Mouse (Mus musculus): Measurements from ENCODE around the gene Itprip. TPM values are rescaled to one million over a fixed set of nuclear protein-coding genes. Genes with fewer than 3 reads are reported as not detected.
A peak's percentile ranks its signal among the peaks of the same experiment; 100 is the strongest.

Itprip gene
- polyA plus RNA-seq, 1 experiment from 2014 or later, result 15.6 TPM

DNA sequence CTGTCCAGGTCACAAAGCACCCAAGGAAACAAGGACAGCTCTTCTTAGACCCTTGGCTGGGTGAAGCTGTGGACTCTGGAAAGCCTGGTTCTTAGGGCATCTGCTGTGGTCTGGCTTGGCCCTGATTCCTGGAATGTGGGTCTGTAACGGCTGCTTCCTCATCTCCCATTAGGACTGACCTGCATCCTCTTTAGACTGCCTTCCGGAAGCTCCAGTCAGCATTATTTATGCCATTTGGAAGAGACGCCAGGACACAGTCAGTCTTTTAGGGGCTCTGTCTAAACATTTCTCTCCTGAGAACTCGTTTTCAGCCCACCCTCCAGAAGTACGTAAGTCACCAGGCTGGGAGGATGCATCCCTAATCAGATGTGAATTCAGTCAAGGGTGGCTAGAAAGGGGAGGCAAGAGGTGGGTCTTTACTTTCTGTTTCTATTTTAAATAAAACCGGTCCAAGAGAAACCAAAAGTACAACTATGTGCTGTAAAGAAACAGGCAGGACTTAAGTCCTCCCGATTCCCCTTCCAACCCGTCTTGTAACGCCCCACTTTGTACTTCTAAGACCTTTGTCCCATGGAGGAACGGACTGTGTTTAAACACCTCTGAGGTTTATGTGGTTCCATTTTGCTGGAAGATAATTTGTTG, 28.5 kb downstream of the Itprip start:
- H3K9me3 ChIP-seq, result no peaks in the 10 kb centered on the region
- H3K36me3 ChIP-seq, result peaks cover 22% of the 10 kb centered on the region
- WGBS, result 75% methylated on average over 10 of the region's 10 CpGs
- no peak overlapping the region for H3K4me3 ChIP-seq
- H3K4me1 ChIP-seq, result peaks cover 35% of the 10 kb centered on the region
- DNase-seq (ENCODE audit: low spot score), result no peak
- no peaks in the 10 kb centered on the region for H3K27me3 ChIP-seq (ENCODE audit: insufficient read depth, poor library complexity, severe bottlenecking)
- H3K27ac ChIP-seq, result peak overlapping the region; percentile 36; the same call in 1 of the 2 replicates

DNA sequence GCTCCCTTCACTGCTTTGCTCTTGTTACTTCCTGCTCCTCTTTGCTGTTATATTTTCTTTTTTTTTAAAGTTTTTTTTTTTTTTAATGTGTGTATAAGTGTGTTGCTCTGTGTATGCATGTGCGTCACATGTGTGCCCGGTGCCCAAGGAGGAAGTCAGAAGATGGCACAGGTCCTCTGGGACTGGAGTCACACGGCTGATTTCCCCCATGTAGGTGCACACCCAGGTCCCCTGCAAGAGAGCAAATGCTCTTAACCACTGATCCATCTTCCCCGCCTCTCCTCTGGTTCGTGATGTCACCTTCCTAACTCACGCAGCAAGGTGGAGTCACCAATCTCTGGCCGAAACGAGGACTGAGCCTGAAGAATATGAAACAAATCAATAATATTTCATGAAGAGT, 31.1 kb downstream of the Itprip start:
- no peaks in the 10 kb centered on the region for H3K36me3 ChIP-seq
- DNase-seq (ENCODE audit: low spot score), result no peak
- WGBS, result 88% methylated on average over 8 of the region's 8 CpGs
- no peak overlapping the region for H3K27ac ChIP-seq
- no peaks in the 10 kb centered on the region for H3K9me3 ChIP-seq
- no peaks in the 10 kb centered on the region for H3K27me3 ChIP-seq (ENCODE audit: insufficient read depth, poor library complexity, severe bottlenecking)
- H3K4me1 ChIP-seq, result peaks cover 52% of the 10 kb centered on the region
- H3K4me3 ChIP-seq, result no peak overlapping the region

DNA sequence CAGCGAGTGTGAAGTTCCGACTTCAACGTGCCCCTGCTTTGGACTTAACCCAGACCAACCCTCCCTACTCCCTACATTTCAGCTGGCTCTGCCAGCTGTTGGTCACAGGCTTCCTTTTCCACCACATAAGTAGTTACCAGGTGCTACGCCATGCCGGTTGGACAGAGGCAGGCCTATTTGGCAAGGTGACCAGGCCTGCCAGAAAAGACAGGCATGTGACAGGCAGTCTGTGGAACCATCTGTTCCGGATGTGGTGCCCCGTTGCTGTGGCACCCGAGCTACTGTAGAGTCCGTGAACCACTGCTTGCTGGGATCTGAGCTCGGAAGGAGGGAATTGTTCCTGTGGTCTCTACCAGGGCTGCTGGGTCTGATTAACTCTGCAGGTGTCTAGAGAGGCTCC, 31.7 kb downstream of the Itprip start:
- WGBS, result 93% methylated on average over 10 of the region's 10 CpGs
- H3K36me3 ChIP-seq, result no peaks in the 10 kb centered on the region
- H3K27ac ChIP-seq, result no peak overlapping the region
- no peak overlapping the region for H3K4me3 ChIP-seq
- H3K9me3 ChIP-seq, result no peaks in the 10 kb centered on the region
- DNase-seq (ENCODE audit: low spot score), result no peak
- peaks cover 52% of the 10 kb centered on the region for H3K4me1 ChIP-seq
- no peaks in the 10 kb centered on the region for H3K27me3 ChIP-seq (ENCODE audit: insufficient read depth, poor library complexity, severe bottlenecking)

DNA sequence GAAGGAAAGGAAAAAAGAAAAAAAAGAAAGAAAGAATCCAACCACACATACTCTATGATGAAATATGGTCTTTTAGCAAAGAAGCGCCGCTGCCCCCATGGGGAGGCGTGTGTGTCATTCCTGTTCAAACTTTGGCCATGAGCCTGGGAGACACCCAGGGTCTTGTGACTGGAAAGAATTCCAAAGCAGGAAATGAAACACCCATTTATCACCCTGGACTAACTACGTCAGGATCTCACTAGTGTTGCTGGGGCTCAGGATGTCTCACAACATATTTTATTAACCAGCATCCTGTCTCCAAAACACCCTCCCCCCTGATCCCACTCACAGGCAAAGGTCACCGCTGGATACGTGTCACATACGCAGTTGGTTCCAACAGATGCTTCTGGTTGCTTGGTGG, 32.5 kb downstream of the Itprip start:
- no peaks in the 10 kb centered on the region for H3K27me3 ChIP-seq (ENCODE audit: insufficient read depth, poor library complexity, severe bottlenecking)
- peaks cover 44% of the 10 kb centered on the region for H3K4me1 ChIP-seq

DNA sequence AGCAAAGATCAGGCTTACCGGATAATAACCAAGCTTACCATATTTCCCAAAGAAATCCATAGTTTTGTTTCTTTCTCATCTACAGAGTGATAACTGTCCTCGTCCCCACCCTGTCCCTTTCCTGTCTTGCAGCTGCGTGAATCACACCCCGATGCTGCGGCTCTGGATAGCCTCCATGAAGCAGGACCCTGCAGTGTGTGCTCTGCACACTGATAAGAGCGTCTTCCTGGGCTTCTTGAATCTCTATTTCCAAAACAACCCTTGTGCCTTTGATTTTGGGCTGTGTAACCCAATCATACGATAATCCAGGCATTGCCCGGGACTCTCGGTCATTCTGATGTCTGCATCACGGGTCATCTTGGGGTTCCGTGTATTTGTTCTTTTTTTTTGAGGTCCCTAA, 33.2 kb downstream of the Itprip start:
- no peak overlapping the region for H3K4me3 ChIP-seq
- no peak for DNase-seq (ENCODE audit: low spot score)
- H3K36me3 ChIP-seq, result no peaks in the 10 kb centered on the region
- H3K27me3 ChIP-seq (ENCODE audit: insufficient read depth, poor library complexity, severe bottlenecking), result peaks cover 3% of the 10 kb centered on the region; the same call in 1 of the 2 replicates
- no peak overlapping the region for H3K27ac ChIP-seq
- 60% methylated on average over 11 of the region's 11 CpGs for WGBS
- no peaks in the 10 kb centered on the region for H3K9me3 ChIP-seq
- peaks cover 43% of the 10 kb centered on the region for H3K4me1 ChIP-seq

More for the DNA sequence above, 32.5 kb downstream of the Itprip start:
- 68% methylated on average over 7 of the region's 7 CpGs for WGBS
- H3K36me3 ChIP-seq, result no peaks in the 10 kb centered on the region
- DNase-seq (ENCODE audit: low spot score), result no peak
- H3K27ac ChIP-seq, result 0 out of 2 replicates have a peak overlapping the region, but pooled peaks have one; percentile 16
- no peak overlapping the region for H3K4me3 ChIP-seq
- H3K9me3 ChIP-seq, result no peaks in the 10 kb centered on the region

DNA sequence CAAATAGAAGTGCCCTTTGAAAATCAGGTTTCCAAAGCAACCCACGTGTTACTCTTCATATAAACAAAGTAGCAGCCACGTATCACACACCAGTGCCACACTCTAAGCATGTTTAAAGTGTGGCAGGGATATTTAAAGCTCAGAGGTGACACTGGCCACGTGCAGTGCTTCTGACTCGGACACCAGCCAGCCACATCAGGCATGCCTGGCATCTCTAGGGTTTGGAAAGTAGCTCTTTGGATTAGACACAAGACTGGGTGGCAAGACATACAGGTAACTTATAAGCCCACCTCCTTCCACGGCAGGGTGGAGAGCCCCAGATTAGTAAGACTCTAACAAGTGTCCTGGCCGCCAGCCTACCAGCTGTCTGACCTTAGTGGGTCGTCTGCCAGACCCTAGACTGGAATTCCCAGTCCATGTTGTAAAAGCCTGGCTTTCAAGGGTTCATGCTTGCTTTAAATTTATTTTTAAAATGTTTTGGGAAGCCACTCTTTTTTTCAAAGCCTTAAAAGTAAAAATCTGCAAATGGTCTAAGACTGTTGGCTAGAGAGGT, 33.8 kb downstream of the Itprip start:
- no peaks in the 10 kb centered on the region for H3K9me3 ChIP-seq
- H3K27me3 ChIP-seq (ENCODE audit: insufficient read depth, poor library complexity, severe bottlenecking), result peaks cover 7% of the 10 kb centered on the region; the same call in 1 of the 2 replicates
- DNase-seq (ENCODE audit: low spot score), result no peak
- no peaks in the 10 kb centered on the region for H3K36me3 ChIP-seq
- WGBS, result 41% methylated on average over 7 of the region's 7 CpGs
- 0 out of 2 replicates have a peak overlapping the region, but pooled peaks have one; percentile 18 for H3K27ac ChIP-seq
- peaks cover 38% of the 10 kb centered on the region for H3K4me1 ChIP-seq
- no peak overlapping the region for H3K4me3 ChIP-seq

DNA sequence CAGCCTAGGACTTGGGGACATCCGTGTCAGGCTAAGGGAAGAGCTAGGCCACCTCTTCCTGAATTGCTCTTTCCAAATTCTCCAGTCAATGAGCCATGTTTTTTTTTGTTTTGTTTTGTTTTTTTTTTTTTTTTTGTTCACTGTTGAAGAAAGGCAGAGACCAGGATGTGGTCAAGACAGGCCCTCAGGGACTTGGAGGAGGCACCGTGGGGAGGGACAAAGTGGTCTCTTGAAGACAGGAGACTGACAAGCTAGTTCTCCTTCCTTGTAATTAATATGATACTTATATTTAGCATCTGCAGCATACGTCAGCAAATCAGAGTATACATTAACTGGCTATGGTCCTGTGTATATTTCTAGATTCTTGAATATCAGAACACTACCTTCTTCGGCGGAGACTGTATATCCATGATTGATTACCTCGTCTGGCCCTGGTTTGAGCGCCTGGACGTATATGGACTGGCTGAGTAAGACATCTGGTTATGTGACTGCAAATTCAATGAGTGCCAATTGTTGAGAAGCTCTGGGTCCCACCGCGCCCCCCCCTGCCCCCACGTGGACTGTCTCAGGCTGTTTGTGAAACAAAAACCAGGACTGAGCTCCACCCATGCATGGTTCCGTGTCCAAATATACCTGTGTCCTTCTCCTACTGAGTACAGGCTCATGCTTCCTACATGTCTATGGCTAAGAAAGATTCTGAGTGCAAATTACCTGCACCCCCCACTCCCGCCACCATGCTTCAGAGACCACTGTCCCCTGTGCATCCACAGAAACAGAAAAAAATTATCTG, 34.6 kb downstream of the Itprip start:
- H3K4me1 ChIP-seq, result peaks cover 36% of the 10 kb centered on the region
- H3K4me3 ChIP-seq, result no peak overlapping the region
- DNase-seq (ENCODE audit: low spot score), result no peak
- no peaks in the 10 kb centered on the region for H3K9me3 ChIP-seq
- H3K36me3 ChIP-seq, result no peaks in the 10 kb centered on the region
- H3K27ac ChIP-seq, result 0 out of 2 replicates have a peak overlapping the region, but pooled peaks have one; percentile 56
- 76% methylated on average over 13 of the region's 13 CpGs for WGBS
- H3K27me3 ChIP-seq (ENCODE audit: insufficient read depth, poor library complexity, severe bottlenecking), result peaks cover 7% of the 10 kb centered on the region; the same call in 1 of the 2 replicates

DNA sequence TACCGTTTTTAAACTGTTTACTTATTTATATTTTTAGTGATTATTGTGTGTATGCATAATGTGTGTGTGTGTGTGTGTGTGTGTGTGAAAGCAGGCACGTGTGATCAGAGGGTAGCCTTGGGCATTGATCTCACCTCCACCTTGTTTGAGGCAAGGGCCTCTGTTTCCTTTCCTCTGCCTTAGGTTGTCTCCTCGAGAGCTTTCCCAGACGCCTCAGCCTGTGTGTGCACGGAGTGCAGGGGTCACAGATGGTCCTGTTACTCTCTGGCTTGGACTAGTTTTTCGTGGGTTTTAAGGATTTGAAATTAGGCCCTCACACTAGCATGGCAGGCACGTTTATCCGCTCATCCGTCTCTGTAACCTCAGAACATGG, 36.2 kb downstream of the Itprip start:
- H3K4me3 ChIP-seq, result no peak overlapping the region
- no peaks in the 10 kb centered on the region for H3K36me3 ChIP-seq
- H3K9me3 ChIP-seq, result no peaks in the 10 kb centered on the region
- peaks cover 7% of the 10 kb centered on the region; the same call in 1 of the 2 replicates for H3K27me3 ChIP-seq (ENCODE audit: insufficient read depth, poor library complexity, severe bottlenecking)
- DNase-seq (ENCODE audit: low spot score), result no peak
- WGBS, result 56% methylated on average over 9 of the region's 9 CpGs
- peak overlapping the region; percentile 44; the same call in 1 of the 2 replicates for H3K27ac ChIP-seq
- peaks cover 36% of the 10 kb centered on the region for H3K4me1 ChIP-seq

DNA sequence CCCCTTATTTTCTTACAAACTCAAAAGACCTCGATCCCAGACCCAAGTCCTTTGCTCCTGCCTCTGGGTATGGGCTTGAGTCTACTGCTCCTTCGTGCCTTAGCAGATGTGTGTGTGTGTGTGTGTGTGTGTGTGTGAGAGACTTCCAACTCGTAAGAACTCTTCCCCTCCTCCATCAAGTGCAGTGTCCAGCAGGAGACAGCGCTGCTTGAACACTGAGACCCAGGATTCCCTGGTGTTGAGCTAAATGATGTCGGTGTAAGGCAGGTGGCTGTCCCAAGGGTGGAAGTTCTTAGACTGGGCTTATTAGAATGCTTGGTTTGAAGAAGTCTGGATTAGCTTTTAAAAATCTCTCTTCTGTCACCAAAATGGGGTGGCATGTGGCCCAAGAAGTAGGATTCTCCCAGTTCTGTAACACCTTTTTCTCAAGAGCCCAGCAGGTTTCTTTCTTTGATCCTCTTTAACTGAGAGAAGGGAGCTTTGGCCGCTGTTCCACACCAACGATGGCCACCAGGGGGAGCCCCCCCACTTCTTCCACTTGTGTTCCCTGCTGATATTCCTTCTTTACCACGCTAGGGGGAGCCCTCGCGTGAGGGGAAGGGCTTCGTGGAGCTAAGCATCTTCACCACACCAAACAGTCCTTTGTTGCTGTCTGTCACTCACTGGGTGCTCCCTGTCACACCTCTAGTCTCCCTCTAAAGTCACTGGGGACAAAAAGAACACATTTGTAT, 36.8 kb downstream of the Itprip start:
- DNase-seq (ENCODE audit: low spot score), result peak; percentile 90
- Histone ChIP-seq H3K9me3 (no peaks in the 10 kb centered on the region), H3K27me3 (ENCODE audit: insufficient read depth, poor library complexity, severe bottlenecking) (peaks cover 7% of the 10 kb centered on the region; the same call in 1 of the 2 replicates), H3K4me1 (peaks cover 36% of the 10 kb centered on the region), H3K4me3 (no peak overlapping the region), H3K27ac (no peak overlapping the region), H3K36me3 (no peaks in the 10 kb centered on the region)
- 22% methylated on average over 11 of the region's 11 CpGs for WGBS

DNA sequence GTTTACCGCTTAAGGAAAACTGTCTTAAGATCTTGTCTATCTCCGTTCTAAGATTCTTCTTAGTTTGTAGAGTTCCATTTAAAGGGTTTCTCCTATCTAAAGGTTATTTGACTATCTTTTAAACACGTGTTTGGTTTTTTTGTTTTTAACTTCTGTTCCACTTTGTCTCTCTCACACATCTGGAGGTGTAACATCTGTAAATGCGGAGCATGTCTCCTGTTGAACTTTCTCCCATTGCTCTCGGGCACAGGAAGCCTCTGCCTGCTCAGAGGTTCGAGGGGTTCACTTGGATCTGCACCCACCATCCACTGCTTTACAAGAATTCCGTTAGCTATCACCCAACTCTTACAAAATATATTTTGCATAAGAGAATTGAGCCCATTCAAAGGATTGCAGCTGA, 37.6 kb downstream of the Itprip start:
- DNase-seq (ENCODE audit: low spot score), result no peak
- Histone ChIP-seq H3K27ac (no peak overlapping the region), H3K4me3 (no peak overlapping the region), H3K36me3 (no peaks in the 10 kb centered on the region), H3K27me3 (ENCODE audit: insufficient read depth, poor library complexity, severe bottlenecking) (peaks cover 7% of the 10 kb centered on the region; the same call in 1 of the 2 replicates), H3K9me3 (no peaks in the 10 kb centered on the region), H3K4me1 (peaks cover 32% of the 10 kb centered on the region)
- 76% methylated on average over 7 of the region's 7 CpGs for WGBS

DNA sequence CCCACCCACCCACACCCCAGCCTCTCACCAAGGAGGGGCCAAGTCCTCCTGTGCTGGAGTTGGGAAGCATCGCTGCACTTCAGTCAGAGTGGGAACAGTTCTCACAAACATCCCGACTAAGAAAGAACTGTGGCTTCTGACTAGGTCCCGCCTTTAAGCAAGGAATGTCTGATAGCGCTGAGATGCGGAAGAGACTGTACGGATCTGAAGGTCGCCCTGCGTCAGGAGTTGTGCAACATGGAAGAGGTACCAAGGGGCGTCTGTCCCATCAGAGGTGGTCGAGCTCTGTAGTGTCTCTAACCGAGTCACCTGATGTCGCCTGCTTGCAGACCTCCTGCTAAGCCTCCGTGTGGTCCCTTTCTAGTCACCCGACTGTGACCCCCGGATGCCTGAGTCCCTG, 42.8 kb downstream of the Itprip start:
- H3K4me3 ChIP-seq, result no peak overlapping the region
- no peaks in the 10 kb centered on the region for H3K36me3 ChIP-seq
- no peak for DNase-seq (ENCODE audit: low spot score)
- H3K27ac ChIP-seq, result no peak overlapping the region
- 56% methylated on average over 15 of the region's 15 CpGs for WGBS
- H3K27me3 ChIP-seq (ENCODE audit: insufficient read depth, poor library complexity, severe bottlenecking), result peaks cover 14% of the 10 kb centered on the region; the same call in 1 of the 2 replicates
- no peaks in the 10 kb centered on the region for H3K9me3 ChIP-seq
- H3K4me1 ChIP-seq, result peaks cover 6% of the 10 kb centered on the region; the same call in 1 of the 2 replicates

DNA sequence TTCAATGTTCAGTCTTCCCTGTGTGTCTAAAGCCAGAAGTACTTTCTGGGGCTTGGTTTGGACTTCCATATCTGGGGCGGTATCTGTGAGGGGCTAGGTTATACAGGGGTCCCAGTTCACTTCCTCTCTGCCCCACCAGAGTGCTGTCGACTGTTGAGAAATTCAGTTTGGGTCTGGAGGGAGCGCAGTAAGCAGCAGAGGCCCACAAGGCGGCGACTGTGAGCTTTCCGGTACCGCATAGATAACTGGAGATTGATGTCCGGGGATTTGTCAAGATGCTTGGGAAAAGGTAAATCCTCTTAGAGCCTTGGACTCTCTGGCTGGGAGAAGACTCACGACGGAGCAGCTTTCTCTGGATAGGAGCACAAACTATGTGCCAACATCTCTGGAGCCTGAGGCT, 47.6 kb downstream of the Itprip start:
- no peak overlapping the region for H3K4me3 ChIP-seq
- H3K27ac ChIP-seq, result no peak overlapping the region
- 31% methylated on average over 10 of the region's 10 CpGs for WGBS
- H3K9me3 ChIP-seq, result no peaks in the 10 kb centered on the region
- H3K27me3 ChIP-seq (ENCODE audit: insufficient read depth, poor library complexity, severe bottlenecking), result peaks cover 15% of the 10 kb centered on the region; the same call in 1 of the 2 replicates
- H3K4me1 ChIP-seq, result peaks cover 6% of the 10 kb centered on the region; the same call in 1 of the 2 replicates
- H3K36me3 ChIP-seq, result no peaks in the 10 kb centered on the region
- DNase-seq (ENCODE audit: low spot score), result no peak
